Mouse (Mus musculus) thymus, postnatal 4 days (tissue): ENCODE data around the gene Olfr963.
"Not testable (repeated sequence)": the region's sequence is repeated elsewhere in the genome, so short reads cannot be mapped to it uniquely, and the experiment has no call there.

Experiments
- DNase-seq: peaks from one replicate; pipeline ENCODE4 v3.0.0; 2021

Olfr963 gene

DNA sequence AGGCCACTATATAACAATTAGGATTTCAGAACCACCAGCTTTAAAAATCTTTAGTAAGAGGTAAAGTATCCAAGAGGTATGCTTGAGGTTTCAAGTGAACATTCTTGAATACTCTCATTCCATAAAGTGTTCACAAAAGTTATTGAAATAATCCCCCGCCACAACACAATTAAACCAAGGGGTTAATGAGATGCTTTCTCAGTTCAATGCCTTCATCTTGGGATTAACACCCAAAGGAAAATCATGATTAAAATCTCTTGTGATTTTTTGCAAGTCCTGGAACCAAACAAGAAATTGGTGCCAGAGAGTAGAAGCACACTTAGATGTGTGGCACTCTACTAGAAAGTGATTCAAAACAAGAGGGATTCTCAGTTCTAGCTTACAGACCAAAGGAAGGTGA is at the start of gene Olfr963:
TSS of gene Olfr963 (plus strand) at position 301 of the 400 bp plus-strand sequence.
- DNase-seq: no peak

DNA sequence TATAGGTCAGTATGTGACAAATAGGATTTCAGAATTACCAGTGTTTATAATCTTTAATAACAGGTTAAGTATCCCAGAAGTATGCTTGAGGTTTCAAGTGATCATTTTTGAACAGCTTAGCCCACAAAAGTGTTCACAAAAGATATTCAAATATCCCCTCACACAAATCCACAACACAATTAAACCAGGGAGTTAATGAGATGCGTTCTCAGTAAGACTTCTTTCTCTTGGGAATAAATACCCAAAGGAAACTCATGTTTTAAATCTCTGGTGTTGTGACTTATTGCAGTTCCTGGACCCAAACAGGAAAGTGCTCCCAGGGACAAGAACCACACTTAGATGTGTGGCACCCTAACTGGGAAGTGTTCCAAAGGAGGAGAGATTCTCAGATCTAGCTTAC is 45.9 kb upstream of the Olfr963 start, which contains the start of gene Olfr960:
TSS of gene Olfr960 (plus strand) at position 301 of the 400 bp plus-strand sequence.
- DNase-seq: no peak

DNA sequence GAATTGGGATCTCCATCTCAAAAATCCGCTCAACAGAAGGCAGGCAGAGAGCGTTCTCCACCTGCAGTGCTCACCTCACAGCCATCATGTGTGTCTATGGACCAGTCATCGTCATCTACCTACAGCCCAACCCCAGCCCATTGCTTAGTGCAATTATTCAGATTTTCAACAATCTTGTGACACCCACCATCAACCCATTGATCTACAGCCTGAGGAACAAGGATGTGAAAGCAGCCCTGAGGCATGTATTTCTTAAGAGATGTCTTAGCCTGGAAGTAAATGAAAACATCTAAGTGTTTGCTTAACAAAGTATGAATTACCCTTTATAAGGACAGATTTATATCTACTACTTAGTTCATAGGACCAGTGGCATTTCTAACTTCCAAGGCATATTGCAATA is 43.2 kb upstream of the Olfr963 start:
- no peak for DNase-seq

DNA sequence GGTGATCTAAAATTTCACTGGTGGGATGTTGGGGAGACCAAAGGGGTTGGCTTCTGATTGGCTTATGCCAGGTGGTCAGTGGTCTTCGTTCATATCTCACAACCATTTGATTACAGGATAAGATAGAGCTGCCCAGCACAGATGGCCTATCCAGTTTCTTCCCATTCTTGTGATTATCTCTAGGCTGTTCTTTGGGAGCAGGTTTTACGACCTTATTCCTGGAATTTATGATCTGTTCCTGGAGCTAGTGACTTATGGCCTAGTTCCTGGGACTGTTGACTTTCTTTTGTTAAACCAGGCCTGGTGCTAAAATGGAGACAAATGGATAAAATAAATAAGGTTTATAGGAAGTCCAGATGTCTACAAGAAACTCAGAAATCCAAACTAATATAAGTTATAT is 42.3 kb upstream of the Olfr963 start:
- no peak for DNase-seq

DNA sequence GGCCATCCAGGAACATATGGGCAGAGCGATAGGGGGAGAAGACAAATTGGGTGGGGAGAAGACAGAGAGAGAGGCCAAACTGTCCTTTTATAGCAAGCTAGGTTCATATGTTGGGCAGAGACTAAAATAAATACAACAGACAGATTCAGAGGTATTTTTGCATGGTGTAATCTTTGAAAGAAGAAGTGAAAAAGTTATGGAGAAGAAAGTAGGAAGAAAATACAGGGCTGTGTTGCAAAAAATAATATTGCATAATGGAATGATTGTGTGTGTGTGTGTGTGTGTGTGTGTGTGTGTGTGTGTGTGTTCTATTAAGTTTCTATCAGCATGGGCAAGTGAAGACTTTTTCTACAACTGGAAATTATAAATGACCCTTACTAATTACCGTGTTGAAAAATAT is 37.9 kb upstream of the Olfr963 start:
- no peak for DNase-seq

DNA sequence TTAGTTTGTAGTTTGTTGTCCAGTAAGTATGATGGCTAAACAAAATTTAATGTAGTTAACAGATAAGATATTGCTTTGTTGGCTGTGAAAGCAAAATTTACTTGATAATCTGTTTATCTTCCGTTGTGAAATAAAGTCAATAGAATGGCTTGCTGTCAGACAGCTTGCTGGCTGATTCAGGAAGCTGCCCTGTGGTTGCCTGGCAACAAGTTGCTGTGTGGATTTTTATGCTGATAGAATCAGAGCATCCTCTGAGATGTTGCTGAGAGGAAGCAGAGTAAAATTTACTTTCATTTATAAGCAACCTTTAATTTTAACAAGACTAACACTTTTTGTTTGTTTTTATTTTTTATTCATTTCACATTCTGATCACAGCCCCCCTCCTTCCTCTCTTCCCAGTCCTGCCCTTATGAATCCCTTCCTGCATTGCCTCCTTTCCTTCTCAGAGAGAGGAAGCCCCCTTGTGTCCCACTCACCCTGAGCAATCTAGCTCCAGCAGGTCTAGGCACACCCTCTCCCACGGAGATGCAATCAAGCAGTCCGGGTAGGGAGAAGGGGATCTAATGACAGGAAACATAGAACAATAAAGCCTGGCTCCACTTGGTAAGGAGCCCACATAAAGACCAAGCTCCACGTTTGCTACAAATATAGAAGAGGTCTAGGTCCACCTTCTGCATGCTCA is 33.0 kb upstream of the Olfr963 start:
- DNase-seq: no peak

DNA sequence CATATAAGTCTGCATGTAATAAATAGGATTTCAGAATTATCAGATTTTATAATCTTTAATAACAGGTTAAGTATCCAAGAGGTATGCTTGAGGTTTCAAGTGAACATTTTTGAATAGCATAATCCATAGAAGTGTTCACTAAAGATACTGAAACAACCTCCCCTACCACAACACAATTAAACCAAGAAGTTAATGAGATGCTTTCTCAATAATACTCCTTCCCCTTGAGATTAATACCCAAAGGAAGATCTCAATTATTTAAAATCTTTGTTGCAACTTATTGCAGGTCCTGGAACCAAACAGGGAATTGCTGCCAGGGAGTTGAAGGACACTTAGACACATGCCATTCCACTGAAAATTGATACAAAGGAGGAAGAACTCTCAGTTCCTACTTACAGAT is 22.2 kb upstream of the Olfr963 start, which contains the start of gene Olfr961:
TSS of gene Olfr961 (plus strand) at position 301 of the 400 bp plus-strand sequence.
- no peak for DNase-seq

DNA sequence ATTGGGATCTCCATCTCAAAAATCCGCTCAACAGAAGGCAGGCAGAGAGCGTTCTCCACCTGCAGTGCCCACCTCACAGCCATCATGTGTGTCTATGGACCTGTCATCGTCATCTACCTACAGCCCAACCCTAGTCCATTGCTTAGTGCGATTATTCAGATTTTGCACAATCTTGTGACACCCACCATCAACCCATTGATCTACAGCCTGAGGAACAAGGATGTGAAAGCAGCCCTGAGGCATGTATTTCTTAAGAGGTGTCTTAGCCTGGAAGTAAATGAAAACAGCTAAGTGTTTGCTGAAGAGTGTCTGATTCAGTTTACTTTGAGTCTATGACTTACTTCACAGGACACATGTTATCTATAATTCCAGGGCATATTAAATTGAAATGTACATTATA is 19.6 kb upstream of the Olfr963 start:
- DNase-seq: no peak

DNA sequence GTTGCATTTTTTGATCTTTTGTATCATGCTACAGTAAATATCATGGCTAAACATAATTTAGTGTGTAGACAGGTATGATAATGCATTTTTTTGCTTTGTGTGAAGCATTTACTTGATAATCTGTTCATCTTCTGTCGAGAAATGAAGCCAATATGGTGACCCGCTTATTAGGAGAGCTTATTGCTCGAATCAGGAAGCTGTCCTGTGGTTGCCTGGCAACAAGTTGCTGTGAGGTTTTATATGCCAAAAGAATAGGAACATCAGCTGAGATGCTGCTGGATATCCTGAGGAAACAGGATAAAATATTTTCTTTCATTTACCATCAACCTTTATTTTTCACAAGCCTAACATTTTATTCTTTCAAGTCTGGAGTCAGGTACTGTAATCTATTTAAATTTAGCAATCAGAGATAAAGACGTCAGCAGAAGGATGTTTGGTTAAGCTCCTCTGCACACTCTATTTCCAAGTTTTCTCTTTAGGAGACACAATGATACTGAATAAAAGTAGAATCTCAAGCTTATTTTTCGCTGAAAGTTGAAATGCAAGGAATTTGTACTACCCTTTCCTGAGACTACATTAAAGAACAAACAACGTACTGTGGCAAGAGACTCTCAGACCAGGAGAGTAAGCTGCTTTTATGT is 12.1 kb upstream of the Olfr963 start:
- no peak for DNase-seq

DNA sequence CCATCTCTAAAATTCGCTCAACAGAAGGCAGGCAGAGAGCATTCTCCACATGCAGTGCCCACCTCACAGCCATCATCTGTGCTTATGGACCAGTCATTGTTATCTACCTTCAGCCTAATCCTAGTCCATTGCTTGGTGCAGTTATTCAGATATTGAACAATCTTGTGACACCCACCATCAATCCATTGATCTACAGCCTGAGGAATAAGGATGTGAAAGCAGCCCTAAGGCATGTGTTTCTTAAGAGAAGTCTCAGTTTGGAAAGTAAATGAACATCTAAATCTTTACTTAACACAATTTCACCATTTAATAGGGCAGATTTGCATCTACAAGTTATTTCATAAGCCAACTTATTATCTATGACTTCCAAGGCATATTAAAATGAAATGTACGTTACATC is 2.7 kb downstream of the Olfr963 start:
- no peak for DNase-seq

DNA sequence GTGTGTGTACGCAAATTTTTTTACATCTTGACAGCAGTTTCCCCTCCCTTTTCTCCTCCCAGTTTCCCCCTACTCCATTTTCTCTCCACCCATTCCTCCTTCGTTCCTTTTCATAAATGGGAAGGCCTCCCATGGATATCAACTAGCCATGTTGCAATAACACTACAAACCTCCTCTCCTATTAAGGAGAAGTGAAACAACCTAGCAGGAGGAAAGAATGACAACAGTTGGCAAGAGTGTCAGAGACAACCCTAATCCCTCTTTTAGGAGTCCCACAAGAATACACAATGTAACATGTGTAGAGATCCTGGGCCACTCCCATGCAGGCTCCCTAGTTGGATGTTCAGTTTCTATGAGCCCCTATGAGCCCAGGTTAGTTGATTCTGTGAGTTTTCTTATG is 7.8 kb downstream of the Olfr963 start:
- no peak for DNase-seq

DNA sequence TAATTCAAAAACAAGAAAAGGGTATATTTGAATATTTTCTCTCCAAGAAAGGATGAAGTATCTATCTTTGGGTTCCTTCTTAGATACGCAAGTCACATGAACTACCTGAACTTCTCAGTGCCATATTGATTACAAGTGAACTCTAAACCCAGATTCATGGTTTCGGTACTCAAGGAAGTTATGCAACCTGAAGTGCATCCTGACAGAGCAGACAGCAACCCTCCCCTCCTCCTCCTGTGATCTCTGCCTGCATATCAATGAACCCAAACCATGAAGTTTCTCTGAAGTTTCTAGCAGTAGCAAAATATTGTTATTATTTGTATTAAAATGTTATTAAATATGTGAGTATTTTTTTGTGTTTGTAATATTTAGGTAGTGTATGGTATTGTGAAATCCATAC is 11.6 kb downstream of the Olfr963 start:
- DNase-seq: no peak

DNA sequence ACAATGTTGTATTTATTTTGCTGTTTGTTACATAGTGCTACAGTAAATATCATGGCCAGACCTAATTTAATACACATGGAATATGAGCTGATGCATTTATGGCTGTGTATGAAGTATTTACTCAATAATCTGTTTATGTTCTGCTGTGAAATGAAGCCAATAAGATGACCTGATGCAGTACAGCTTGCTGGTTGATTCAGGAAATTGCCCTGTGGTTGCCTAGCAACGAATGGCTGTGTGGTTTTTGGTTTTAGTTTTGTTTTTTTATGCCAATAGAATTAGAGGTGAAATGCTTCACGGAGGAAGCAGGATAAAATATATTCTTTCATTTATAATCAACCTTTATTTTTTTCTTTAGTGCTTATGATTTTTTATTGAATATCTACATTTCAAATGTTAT is 12.3 kb downstream of the Olfr963 start:
- DNase-seq: no peak

DNA sequence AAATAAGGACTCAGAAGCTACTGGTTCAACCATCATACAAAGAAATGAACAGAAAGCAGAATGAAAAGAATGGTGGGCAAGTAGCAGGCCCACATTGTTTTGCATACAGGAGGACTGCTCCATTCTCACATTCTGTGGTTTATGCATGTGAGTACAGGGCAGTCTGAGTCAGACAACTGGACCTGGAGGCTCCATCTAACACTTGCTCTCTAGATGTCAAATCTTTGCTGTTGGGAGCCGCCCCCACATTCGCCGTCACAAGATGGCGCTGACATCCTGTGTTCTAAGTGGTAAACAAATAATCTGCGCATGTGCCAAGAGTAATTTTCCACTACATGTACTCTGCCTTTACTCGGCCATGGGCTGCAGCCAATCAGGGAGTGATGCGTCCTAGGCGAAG is 34.1 kb downstream of the Olfr963 start:
- not testable (repeated sequence) for DNase-seq

DNA sequence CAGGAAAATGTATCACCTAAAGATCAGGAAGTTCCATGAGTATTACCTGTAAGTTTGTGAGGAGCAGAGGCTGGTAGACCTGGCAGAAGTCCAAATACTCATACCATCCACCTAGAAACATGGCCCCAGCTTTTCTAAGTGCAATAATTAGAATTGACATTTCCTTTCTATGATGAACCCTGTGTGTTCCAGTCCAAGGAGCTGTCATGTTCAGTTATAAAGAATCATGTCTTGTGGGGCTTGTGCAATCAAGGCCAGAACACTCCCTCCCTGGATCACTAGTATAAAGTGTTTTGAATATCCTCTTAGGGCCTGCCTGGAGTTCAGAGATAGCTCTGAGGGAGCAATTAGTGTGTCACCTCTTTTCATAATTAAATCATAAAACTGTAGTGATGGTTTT is 40.0 kb downstream of the Olfr963 start, which contains the start of gene Olfr149:
TSS of gene Olfr149 (minus strand) at position 101 of the 400 bp plus-strand sequence.
- no peak for DNase-seq

DNA sequence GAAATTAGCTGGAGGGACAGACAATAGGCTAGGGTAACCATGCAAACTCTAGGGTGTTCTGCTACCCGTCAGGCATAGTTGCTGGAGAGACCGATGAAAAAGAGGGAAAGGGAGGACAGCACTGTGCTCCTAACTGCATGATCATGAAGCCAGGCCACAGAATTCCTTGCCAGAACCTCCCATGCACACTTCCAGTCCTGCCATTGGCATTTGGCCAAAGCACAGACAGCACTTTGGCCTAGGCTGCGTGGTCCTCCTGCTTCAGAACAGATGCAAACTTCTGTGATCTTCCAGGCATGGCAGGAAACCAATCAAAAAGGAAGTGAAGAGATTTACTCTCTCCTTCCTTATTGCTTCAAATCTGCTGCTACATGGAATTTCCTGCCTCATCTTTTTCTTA is 42.0 kb downstream of the Olfr963 start:
- no peak for DNase-seq

DNA sequence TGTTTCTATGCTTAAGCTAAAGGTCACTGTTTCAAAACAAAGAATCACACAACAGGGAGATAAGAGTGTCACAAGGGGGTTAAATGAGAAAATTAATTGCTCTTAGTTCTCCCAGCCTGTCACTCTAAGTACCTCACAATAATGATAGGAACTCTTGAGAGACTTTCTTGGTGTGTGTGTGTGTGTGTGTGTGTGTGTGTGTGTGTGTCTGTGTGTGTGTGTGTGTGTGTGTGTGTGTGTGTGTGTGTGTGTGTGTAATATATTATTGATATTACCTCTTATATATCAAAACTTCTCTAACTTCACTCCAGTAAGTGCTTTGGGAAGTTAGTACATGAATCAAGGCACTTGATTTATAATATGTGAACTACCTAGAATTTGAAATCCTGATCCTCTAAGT is 44.0 kb downstream of the Olfr963 start, which contains the start of gene Olfr965:
TSS of gene Olfr965 (plus strand) at position 301 of the 400 bp plus-strand sequence.
- no peak for DNase-seq
